Mouse (Mus musculus) layer of hippocampus, adult 9-11 months (tissue): ENCODE results near the gene Insig1.

ENCODE experiments used
- DNase-seq: peaks from one replicate; pipeline ENCODE4 v3.0.0; 2022

Insig1 gene

GRCm38 (mm10) chr5:28122491-28123454 is 51.6 kb downstream of the Insig1 start:
- peak; percentile 21 for DNase-seq

- no peak for DNase-seq
Observed at GRCm38 (mm10) chr5:28123455-28123825, 52.3 kb downstream of the Insig1 start.

GRCm38 (mm10) chr5:28124321-28125230 is 53.4 kb downstream of the Insig1 start:
- no peak for DNase-seq
